Mouse (Mus musculus): ENCODE data around the gene C1qtnf1.

DNA sequence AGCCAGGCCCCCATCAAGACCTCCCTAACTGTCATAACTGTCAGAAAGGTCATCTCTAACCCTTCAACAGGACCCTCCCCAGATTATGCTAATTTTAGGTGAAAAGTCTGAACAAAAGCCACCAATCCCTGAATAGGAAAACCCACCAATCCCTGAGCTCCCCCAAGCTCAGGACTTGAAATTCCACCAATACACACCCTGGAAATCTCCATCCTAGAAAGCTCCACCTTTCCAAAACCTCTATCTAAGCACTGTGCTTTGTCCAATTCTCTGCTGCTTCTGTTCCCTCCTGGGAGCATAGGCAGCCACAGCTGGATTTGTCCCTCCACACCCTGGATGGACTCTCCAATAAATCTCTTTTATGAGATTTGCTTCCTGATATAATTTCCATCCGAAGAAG lies 45.2 kb downstream of the C1qtnf1 start:
- TF ChIP-seq CTCF (IDR thresholded peaks at IDR 0.05; ENCODE audit: extremely low read depth, insufficient read depth, insufficient read length, insufficient replicate concordance) = no peak
- no peak for TF ChIP-seq POLR2A (IDR thresholded peaks at IDR 0.05; ENCODE audit: low read depth, low read length)

All from spleen, adult 2 months (tissue).